Mouse (Mus musculus) forebrain, postnatal 0 days (tissue): ENCODE measurements at regions not wholly inside any gene's neighbourhood (a gene's known extent, or its start where the extent isn't known, plus 50 kb on each side); places are given as distances from the start of the nearest gene placed in this dataset.

ENCODE experiments used
- ATAC-seq: fragments of 200-750 bp; cut with Nextera tagmentation; 2 replicates; pipeline ENCODE4 v1.8.0; 2017; ENCODE audit warnings: mild to moderate bottlenecking, moderate library complexity
- DNase-seq: peaks from one replicate; pipeline ENCODE4 v3.0.0-alpha.2; 2015
- H3K27ac ChIP-seq: fragments of 300-500 bp; sonication (generic); 2 replicates; pipeline ENCODE4 v1.5.1; 2014; ENCODE audit warnings: low read depth, mild to moderate bottlenecking, antibody characterized with exemption, low read length, moderate library complexity, mixed read lengths
- H3K27me3 ChIP-seq: fragments of 300-500 bp; sonication (generic); 2 replicates; pipeline ENCODE4 v1.6.1; 2014; ENCODE audit warnings: mild to moderate bottlenecking, low read length, mixed read lengths; ENCODE audit not compliant: insufficient read depth
- H3K36me3 ChIP-seq: fragments of 300-500 bp; sonication (generic); 2 replicates; pipeline ENCODE4 v1.6.1; 2014; ENCODE audit warnings: mild to moderate bottlenecking, moderate library complexity; ENCODE audit not compliant: insufficient read depth
- H3K4me1 ChIP-seq: fragments of 300-500 bp; sonication (generic); 2 replicates; pipeline ENCODE4 v1.6.1; 2014; ENCODE audit warnings: antibody characterized with exemption; ENCODE audit not compliant: insufficient read depth
- H3K4me2 ChIP-seq: fragments of 300-500 bp; sonication (generic); 2 replicates; pipeline ENCODE4 v1.6.1; 2014; ENCODE audit warnings: low read depth, mild to moderate bottlenecking, moderate library complexity
- H3K4me3 ChIP-seq: fragments of 300-500 bp; sonication (generic); 2 replicates; pipeline ENCODE4 v1.5.1; 2014; ENCODE audit warnings: low read depth, low read length, mixed read lengths
- H3K9ac ChIP-seq: fragments of 300-500 bp; sonication (generic); 2 replicates; pipeline ENCODE4 v1.6.1; 2014; ENCODE audit warnings: mild to moderate bottlenecking
- H3K9me3 ChIP-seq: fragments of 300-500 bp; sonication (generic); 2 replicates; pipeline ENCODE4 v1.6.1; 2016; ENCODE audit warnings: low read length
- CTCF ChIP-seq: sonication (generic); IDR thresholded peaks from 2 replicates; pipeline ENCODE4 v1.5.1; 2016; ENCODE audit warnings: antibody characterized with exemption, control low read depth, low read depth
- WGBS: fragments of 180-500 bp; shearing (Covaris S2); extraction: QIAGEN DNeasy Blood & Tissue Kit; methylation state at CpG from one replicate; pipeline ENCODE4 v1.1.7; 2014; 5-methylcytosine and 5-hydroxymethylcytosine counted together

DNA sequence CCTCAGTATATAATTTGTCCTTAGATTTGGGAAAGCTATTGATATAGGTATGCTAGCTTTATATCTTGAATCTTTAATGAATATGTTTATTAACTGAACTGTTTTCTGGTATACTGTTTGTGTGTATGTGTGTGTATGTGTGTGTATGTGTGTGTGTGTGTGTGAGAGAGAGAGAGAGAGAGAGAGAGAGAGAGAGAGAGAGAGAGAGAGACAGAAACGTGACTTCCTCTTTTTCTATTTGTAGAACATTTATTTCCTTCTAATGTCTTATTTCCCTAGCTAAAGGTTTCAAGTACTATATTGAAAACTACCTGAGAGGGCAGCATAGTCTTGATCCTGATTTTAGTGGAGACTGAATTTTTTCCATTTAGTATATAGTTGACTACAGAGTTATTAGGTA lies 888.3 kb downstream of the Pcdh19 start:
- no peak for TF ChIP-seq CTCF
- H3K27ac ChIP-seq: no peak overlapping the region
- H3K9ac ChIP-seq: no peak overlapping the region
- H3K27me3 ChIP-seq: no peaks in the 10 kb centered on the region
- H3K4me3 ChIP-seq: no peak overlapping the region
- WGBS: 67% methylated on average over 1 of the region's 1 CpGs
- H3K9me3 ChIP-seq: no peaks in the 10 kb centered on the region
- H3K4me2 ChIP-seq: no peak overlapping the region
- ATAC-seq: no peak
- DNase-seq: no peak
- no peaks in the 10 kb centered on the region for H3K36me3 ChIP-seq
- H3K4me1 ChIP-seq: no peaks in the 10 kb centered on the region

DNA sequence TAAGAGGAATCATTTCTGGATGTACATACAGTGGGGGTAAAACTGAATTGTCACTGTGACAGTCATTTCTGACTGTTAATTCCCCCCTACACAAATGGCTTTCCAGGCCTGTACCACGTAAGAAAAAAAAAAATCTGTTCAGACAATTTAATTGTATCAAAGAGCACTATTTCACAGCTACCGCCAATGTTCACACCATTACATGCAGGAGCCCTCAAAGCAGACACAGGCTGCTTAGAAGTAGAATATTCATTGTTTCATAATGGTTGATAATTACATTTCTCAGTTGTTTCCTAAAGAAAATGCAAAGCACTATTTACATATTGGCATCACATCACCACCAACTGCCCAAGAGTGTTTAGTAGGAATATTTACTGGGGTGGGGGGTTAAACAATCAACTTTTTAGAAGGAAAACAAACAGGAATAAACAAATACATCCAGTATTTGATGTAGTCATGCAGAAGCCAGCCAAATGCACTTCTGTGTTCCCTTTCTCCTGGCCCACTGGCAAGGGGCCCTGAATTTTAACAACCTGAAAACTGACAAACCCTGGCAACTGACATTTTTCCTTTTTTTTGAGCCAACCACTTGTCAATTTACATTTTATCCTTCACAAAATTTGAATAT lies 898.7 kb downstream of the Pcdh19 start:
- Histone ChIP-seq H3K27me3 (no peaks in the 10 kb centered on the region), H3K36me3 (no peaks in the 10 kb centered on the region), H3K9ac (no peak overlapping the region), H3K4me1 (no peaks in the 10 kb centered on the region), H3K4me3 (no peak overlapping the region), H3K27ac (no peak overlapping the region), H3K4me2 (no peak overlapping the region), H3K9me3 (no peaks in the 10 kb centered on the region)
- WGBS: 44% methylated on average over 2 of the region's 2 CpGs
- DNase-seq: peak; percentile 45
- ATAC-seq: peak; percentile 54
- no peak for TF ChIP-seq CTCF
